30 mouse cellular contexts compared by ENCODE assay signal in the genomic region with DNA sequence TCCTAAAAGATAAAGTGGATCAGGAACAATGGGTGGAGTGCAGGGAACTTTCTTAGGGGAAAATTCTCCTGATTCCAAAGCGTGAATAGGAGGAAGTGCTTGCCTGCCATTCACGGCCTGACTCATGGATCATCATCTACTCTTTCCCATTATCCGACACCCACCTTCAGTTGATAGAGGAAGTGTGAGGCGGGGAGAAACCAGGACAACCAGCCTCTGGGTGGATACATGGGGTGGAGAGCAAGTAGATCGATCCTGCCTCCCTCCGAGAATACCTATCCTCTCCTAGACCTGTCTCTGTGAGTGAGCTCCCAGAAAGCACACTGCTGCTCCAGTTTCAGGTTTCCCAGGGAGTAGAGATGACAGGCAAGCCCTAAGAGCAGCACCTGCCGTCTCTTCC.
DNase-seq lines count a peak whose midpoint lies in the region; ATAC-seq and TF ChIP-seq lines count a peak whose summit lies in the region.
"Had no signal": no experiment of that assay in that cellular context is flagged by ENCODE, and none has a peak within 500 bp of the region (broad histone marks: within the 10 kb centered on the region; RNA-seq: fewer than 3 reads in every experiment).

No protein-coding gene starts in this region.

- TF ChIP-seq POLR2A in testis, adult 2 months (IDR thresholded peaks at IDR 0.05; ENCODE audit: control insufficient read depth, low read depth, low read length): no peak

- H3K36me3 ChIP-seq in testis, adult 2 months (ENCODE audit: control insufficient read depth, insufficient read depth, low read length): no peaks in the 10 kb centered on the region
- H3K36me3 ChIP-seq: heart, embryonic 15.5 days; liver, embryonic 12.5 days; midbrain, embryonic 10.5 days; midbrain, embryonic 15.5 days; neural tube, embryonic 15.5 days; stomach, embryonic 15.5 days had no signal

- DNase-seq in kidney, adult 11 months: peak; percentile 19
- DNase-seq in kidney, postnatal 14 days: no peak
- DNase-seq in testis, postnatal 10 days (ENCODE audit: low spot score): no peak
- DNase-seq: adrenal gland, postnatal 25 days; B cell, adult 2 months; cerebellum, adult 2 months; cerebellum, postnatal 14 days; heart, postnatal 36 days; kidney, postnatal 25 days; left cerebral cortex, postnatal 4 days; liver, postnatal 0 days; retina, postnatal 1 day; right cerebral cortex, postnatal 14 days; thymus, adult 2 months; thymus, postnatal 4 days had no signal

- ATAC-seq in megakaryocyte-erythroid progenitor cell, adult 5-6 weeks (replicated peaks; ENCODE audit: low FRiP score, low TSS enrichment, poor library complexity, severe bottlenecking): no peak
- ATAC-seq: forebrain, embryonic 16.5 days; intestine, postnatal 0 days; liver, embryonic 12.5 days; liver, postnatal 0 days had no signal

- TF ChIP-seq CTCF in testis, adult 2 months (IDR thresholded peaks at IDR 0.05; ENCODE audit: control insufficient read depth, insufficient read depth, insufficient replicate concordance, low read depth, low read length): no peak

- H3K27ac ChIP-seq in testis, adult 2 months (ENCODE audit: control insufficient read depth, insufficient read depth, low read depth, low read length): peak overlapping the region; percentile 10; the same call in 1 of the 2 replicates
- H3K27ac ChIP-seq in brown adipose tissue, adult 24 weeks (replicated peaks; ENCODE audit: low read depth, low read length): peak overlapping the region; percentile 74
- H3K27ac ChIP-seq: heart, embryonic 15.5 days; hindbrain, embryonic 14.5 days; layer of hippocampus, adult 2 months; liver, embryonic 12.5 days; macrophage; midbrain, embryonic 10.5 days; midbrain, embryonic 15.5 days; neural tube, embryonic 15.5 days; stomach, embryonic 15.5 days had no signal

- H3K4me3 ChIP-seq in testis, adult 2 months (ENCODE audit: control insufficient read depth, low read depth, low read length): peak overlapping the region; percentile 59
- H3K4me3 ChIP-seq in brown adipose tissue, adult 24 weeks (ENCODE audit: insufficient read depth, low read depth, low read length): no peak overlapping the region
- H3K4me3 ChIP-seq: erythroblast, embryonic 14.5 days; heart, embryonic 15.5 days; layer of hippocampus, adult 2 months; liver, embryonic 12.5 days; midbrain, embryonic 10.5 days; midbrain, embryonic 15.5 days; neural tube, embryonic 15.5 days; stomach, embryonic 15.5 days had no signal

- H3K4me1 ChIP-seq in testis, adult 2 months (ENCODE audit: control insufficient read depth, insufficient read depth, low read length): no peaks in the 10 kb centered on the region
- H3K4me1 ChIP-seq in brown adipose tissue, adult 24 weeks (ENCODE audit: control insufficient read depth, insufficient read depth, insufficient read length, low read length): peaks cover 11% of the 10 kb centered on the region; the same call in 1 of the 2 replicates
- H3K4me1 ChIP-seq: liver, embryonic 12.5 days; stomach, embryonic 15.5 days had no signal

- H3K27me3 ChIP-seq in testis, adult 2 months (ENCODE audit: control insufficient read depth, insufficient read depth, low read length): no peaks in the 10 kb centered on the region
- H3K27me3 ChIP-seq: heart, embryonic 15.5 days; liver, embryonic 12.5 days; midbrain, embryonic 15.5 days; neural tube, embryonic 15.5 days; stomach, embryonic 15.5 days had no signal
